Mouse (Mus musculus) hindbrain, embryonic 16.5 days (tissue): ENCODE data around the gene Vstm4. TPM values are rescaled to one million over a fixed set of nuclear protein-coding genes. Genes with fewer than 3 reads are reported as not detected.

Experiments used
- ATAC-seq: fragments of 200-750 bp; cut with Nextera tagmentation; 2 replicates; pipeline ENCODE4 v1.8.0; 2017; ENCODE audit warnings: moderate TSS enrichment, moderate library complexity
- H3K27ac ChIP-seq: fragments of 300-500 bp; sonication (generic); 2 replicates; pipeline ENCODE4 v1.5.1; 2014; ENCODE audit warnings: low read depth, mild to moderate bottlenecking, control low read depth, low read length, moderate library complexity
- H3K27me3 ChIP-seq: fragments of 300-500 bp; sonication (generic); replicated peaks from 2 replicates; pipeline ENCODE4 v1.6.1; 2014; ENCODE audit warnings: low read length; ENCODE audit not compliant: control insufficient read depth, insufficient read depth
- H3K36me3 ChIP-seq: fragments of 300-500 bp; sonication (generic); 2 replicates; pipeline ENCODE4 v1.6.1; 2014; ENCODE audit warnings: mild to moderate bottlenecking, low read length, moderate library complexity, mixed read lengths; ENCODE audit not compliant: control insufficient read depth, insufficient read depth
- H3K4me1 ChIP-seq: fragments of 300-500 bp; sonication (generic); 2 replicates; pipeline ENCODE4 v1.6.1; 2014; ENCODE audit warnings: low read depth, low read length; ENCODE audit not compliant: control insufficient read depth, insufficient read depth
- H3K4me2 ChIP-seq: fragments of 300-500 bp; sonication (generic); 2 replicates; pipeline ENCODE4 v1.6.1; 2014; ENCODE audit warnings: mild to moderate bottlenecking, low read length, control low read depth, moderate library complexity
- H3K4me3 ChIP-seq: fragments of 300-500 bp; sonication (generic); 2 replicates; pipeline ENCODE4 v1.5.1; 2014; ENCODE audit warnings: mild to moderate bottlenecking, low read length, control low read depth, moderate library complexity
- H3K9ac ChIP-seq: fragments of 300-500 bp; sonication (generic); 2 replicates; pipeline ENCODE4 v1.6.1; 2014; ENCODE audit warnings: low read depth, mild to moderate bottlenecking, control low read depth, low read length, moderate library complexity
- H3K9me3 ChIP-seq: fragments of 300-500 bp; sonication (generic); 2 replicates; pipeline ENCODE4 v1.6.1; 2014; ENCODE audit warnings: mild to moderate bottlenecking, low read length, moderate library complexity; ENCODE audit not compliant: control insufficient read depth
- WGBS: fragments of 180-500 bp; shearing (Covaris S2); extraction: QIAGEN DNeasy Blood & Tissue Kit; methylation state at CpG from one replicate; pipeline ENCODE4 v1.1.7; 2014; 5-methylcytosine and 5-hydroxymethylcytosine counted together
- polyA plus RNA-seq: library from polyadenylated mRNA; unstranded; fragments of >200 nt; fragmentation: Nextera tagmentation; extraction: Ambion mirVana; gene quantifications from 2 replicates; pipeline ENCODE4 v1.2.1, GENCODE M21; 2015

Gene Vstm4
- polyA plus RNA-seq, 1 experiment from 2014 or later: 14.5 TPM

DNA sequence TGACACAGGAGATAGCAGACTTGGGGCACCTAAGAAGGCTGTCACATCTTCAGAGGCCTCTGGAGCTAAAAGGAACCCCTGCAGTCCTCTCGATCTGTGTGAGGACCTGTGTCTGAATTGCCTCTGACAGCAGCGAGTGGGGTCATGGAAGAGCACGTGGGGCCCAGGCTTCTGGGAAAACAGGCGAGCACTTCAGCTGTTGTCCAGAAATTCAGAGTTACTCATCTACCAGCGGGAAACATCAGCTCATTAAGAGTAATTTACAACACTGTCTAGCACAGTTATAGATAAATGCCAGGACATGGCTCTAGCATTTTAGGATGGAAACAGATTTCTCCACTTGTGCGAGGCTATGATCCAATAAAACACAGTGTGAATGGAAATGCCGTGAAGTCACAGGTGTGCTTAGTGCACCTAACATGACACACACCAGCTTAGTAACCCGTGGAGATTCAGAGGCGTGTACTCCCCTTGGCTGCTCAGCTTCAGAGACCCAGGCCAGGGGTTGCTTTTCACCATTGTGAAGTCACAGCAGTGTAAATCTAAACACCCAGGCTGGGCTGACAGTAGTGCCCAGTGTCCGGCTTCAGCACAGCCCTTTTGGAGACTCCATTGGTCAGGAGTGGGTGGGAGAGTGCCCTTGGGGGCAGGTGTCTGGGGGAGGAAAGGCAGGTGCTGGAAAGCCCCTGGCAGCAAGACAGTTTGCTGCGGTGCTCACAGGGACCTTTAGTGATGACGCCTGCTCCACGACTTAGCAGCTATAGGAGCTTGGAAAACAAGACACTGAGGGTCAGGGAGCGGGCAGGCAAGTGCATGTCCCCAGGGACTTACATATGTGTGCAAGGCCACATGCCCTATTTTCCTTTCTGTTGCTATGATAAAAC is 32.0 kb upstream of the Vstm4 start:
- no peak overlapping the region for H3K27ac ChIP-seq
- no peak overlapping the region for H3K4me2 ChIP-seq
- no peak overlapping the region for H3K4me3 ChIP-seq
- H3K9ac ChIP-seq: no peak overlapping the region
- no peak for ATAC-seq
- H3K27me3 ChIP-seq: no peaks in the 10 kb centered on the region
- WGBS: 55% methylated on average over 14 of the region's 14 CpGs
- H3K36me3 ChIP-seq: no peaks in the 10 kb centered on the region
- no peaks in the 10 kb centered on the region for H3K9me3 ChIP-seq
- H3K4me1 ChIP-seq: peaks cover 5% of the 10 kb centered on the region; the same call in 1 of the 2 replicates

DNA sequence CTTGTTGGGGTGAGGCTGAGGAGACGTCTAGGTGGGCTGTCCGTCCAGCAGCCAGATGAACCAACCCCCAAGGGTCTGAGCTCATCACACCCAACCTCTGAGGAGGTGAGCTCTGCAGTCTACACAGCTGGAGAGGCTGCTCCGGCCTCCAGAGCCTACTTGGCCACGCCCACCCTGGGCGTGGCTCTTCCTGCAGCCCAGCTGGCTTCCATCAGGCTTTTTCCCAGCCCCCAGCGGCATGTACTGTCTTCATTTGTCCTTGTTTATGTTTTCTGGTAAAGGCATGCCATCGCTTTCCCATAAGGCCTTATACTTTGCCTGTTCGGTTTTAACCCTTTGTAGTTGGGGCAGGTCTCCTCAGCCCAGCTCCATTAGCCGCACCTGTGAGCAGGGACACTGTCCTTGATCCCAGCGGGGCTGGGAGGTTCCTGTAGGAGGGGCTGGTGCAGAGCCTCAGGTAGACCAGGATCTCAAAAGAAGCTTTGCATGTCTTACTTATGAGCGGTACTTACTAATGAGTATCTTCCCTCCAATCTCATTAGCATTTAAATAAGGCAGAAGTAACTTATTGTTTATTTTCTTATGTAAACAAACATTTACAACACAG is 31.0 kb upstream of the Vstm4 start:
- 13% methylated on average over 10 of the region's 11 CpGs for whole genome bisulfite sequencing
- H3K4me3 ChIP-seq: no peak overlapping the region
- no peak overlapping the region for H3K27ac ChIP-seq
- ATAC-seq: peak; percentile 60; the same call in 1 of the 2 replicates
- H3K27me3 ChIP-seq: no peaks in the 10 kb centered on the region
- H3K36me3 ChIP-seq: no peaks in the 10 kb centered on the region
- peaks cover 5% of the 10 kb centered on the region; the same call in 1 of the 2 replicates for H3K4me1 ChIP-seq
- no peaks in the 10 kb centered on the region for H3K9me3 ChIP-seq
- H3K9ac ChIP-seq: no peak overlapping the region
- H3K4me2 ChIP-seq: no peak overlapping the region

DNA sequence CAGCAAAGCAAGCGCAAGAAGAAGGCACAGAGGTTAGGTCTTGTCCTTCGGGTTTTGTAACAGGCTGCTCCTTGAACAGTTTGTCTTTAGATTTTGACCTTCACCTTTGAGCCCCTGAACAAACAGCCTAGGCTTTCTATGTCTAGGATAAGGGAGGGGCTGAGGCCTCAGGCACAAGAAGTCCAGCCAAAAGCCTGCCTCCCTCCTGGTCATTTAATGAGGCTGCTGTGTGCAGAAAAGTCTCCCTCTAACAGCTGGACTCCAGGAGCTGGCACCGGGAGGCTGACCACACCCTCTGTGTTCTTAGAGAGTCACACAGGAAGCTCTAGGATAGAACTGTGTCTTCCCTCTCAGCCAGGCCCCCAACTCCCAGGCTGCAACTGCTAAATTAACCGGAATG is 29.4 kb upstream of the Vstm4 start:
- Histone ChIP-seq H3K27me3 (no peaks in the 10 kb centered on the region), H3K4me2 (no peak overlapping the region), H3K36me3 (no peaks in the 10 kb centered on the region), H3K9me3 (no peaks in the 10 kb centered on the region), H3K4me1 (peaks cover 5% of the 10 kb centered on the region; the same call in 1 of the 2 replicates), H3K9ac (no peak overlapping the region), H3K27ac (no peak overlapping the region), H3K4me3 (no peak overlapping the region)
- 70% methylated on average over 4 of the region's 4 CpGs for WGBS
- no peak for ATAC-seq

DNA sequence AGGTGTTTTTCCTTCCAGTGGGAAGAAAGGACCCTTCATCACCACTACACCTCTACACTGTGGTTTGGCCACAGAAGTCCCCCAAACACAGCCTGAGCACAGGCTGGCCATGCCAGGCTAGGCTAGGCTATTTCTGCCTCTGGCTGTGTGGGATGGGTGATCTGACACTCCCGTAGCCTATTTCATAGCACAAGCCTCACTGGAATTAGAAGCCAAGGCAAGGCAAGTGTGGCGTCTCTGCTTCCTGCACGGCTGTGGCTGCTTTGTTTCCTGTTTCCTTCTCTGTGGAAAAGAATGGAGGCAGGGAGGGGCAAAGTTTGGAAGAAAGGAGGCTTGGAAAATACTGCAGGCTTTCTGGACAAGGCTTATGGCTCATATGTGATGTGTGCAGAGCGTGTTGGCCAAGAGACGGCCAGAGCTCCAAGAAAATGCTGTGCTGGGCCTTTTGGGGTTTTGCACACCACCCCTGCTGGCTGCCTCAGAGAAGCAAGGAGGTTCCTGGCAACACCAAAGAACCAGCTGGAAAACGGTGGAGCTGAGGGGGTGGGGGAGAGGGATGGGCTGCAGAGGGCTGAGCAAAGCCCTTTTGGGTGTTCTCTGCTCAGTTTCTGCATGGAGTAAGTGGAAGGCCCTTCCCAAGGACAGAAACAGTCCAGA is 28.4 kb upstream of the Vstm4 start:
- peak; percentile 61; the same call in 1 of the 2 replicates for ATAC-seq
- no peaks in the 10 kb centered on the region for H3K9me3 ChIP-seq
- H3K27ac ChIP-seq: no peak overlapping the region
- H3K36me3 ChIP-seq: no peaks in the 10 kb centered on the region
- no peak overlapping the region for H3K4me2 ChIP-seq
- no peak overlapping the region for H3K4me3 ChIP-seq
- 49% methylated on average over 6 of the region's 6 CpGs for WGBS
- peaks cover 5% of the 10 kb centered on the region; the same call in 1 of the 2 replicates for H3K4me1 ChIP-seq
- H3K9ac ChIP-seq: no peak overlapping the region
- H3K27me3 ChIP-seq: no peaks in the 10 kb centered on the region

DNA sequence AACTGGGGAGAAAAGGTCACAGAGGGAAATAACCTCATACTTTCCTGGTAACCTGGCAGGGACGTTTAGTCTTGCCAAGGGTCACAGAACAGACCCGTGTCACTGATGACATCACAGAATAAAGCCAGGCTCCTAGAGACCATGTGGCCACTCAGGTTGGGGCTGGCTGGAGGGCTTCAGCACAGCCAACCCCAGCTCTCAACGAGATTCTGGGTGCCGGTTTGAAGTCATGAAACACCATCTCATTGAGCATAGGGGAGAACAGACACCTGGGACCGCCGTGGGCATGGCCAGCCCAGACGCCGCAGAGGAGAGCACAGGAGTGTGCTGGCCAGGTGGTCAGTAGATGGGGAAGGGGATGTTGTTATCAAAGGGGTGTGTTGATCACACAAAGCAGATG is 22.7 kb upstream of the Vstm4 start, which contains the start of gene Fam170b:
Fam170b (plus strand) TSS at position 116 of the 400 bp plus-strand sequence.
- 80% methylated on average over 8 of the region's 8 CpGs for WGBS
- H3K4me1 ChIP-seq: no peaks in the 10 kb centered on the region
- H3K36me3 ChIP-seq: no peaks in the 10 kb centered on the region
- H3K4me2 ChIP-seq: no peak within 1 kb of the TSS
- H3K27me3 ChIP-seq: no peaks in the 10 kb centered on the region
- no peak for ATAC-seq
- no peak within 1 kb of the TSS for H3K9ac ChIP-seq
- no peak within 1 kb of the TSS for H3K27ac ChIP-seq
- no peak within 1 kb of the TSS for H3K4me3 ChIP-seq
- no peaks in the 10 kb centered on the region for H3K9me3 ChIP-seq

DNA sequence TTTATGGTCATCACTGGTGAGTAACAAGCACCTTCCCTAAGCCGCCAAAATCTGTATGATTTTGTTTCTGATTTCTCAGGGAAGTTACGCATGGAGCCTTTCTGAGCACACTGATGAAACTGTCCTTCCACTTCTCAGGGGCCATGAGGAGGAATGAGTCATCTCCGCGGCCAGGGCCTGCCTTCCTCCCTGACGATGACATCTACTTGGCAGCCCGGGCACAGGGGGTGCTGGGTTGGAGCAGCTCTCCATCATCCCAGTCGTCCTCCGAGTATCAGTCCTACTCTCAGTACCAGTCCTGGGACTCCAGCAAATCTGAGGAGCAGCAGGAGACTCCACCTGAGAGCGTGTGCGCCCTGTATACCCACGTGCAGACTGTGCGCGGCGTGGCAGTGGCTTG is 21.4 kb upstream of the Vstm4 start:
- H3K4me3 ChIP-seq: no peak overlapping the region
- no peak overlapping the region for H3K27ac ChIP-seq
- no peaks in the 10 kb centered on the region for H3K36me3 ChIP-seq
- H3K4me2 ChIP-seq: no peak overlapping the region
- WGBS: 83% methylated on average over 14 of the region's 14 CpGs
- H3K9me3 ChIP-seq: no peaks in the 10 kb centered on the region
- H3K4me1 ChIP-seq: no peaks in the 10 kb centered on the region
- no peak overlapping the region for H3K9ac ChIP-seq
- ATAC-seq: no peak
- no peaks in the 10 kb centered on the region for H3K27me3 ChIP-seq

DNA sequence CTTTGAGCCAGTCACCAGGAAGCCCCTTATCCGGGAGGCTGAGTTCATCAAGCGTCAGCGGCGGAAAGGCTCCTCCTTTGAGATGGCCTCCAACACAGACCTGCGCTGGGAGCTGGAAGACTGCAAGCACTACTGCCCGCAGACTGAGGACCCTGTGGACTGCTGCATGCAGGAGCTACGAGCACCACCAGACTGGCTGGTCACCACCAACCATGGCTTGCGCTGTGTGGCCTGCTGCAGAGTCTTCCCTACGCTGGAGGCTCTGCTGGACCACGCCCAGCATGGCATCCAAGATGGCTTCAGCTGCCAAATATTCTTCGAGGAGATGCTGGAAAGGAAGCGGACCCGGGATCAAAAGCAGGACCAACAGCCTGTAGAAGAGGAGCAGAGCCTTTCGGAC is 21.0 kb upstream of the Vstm4 start:
- Histone ChIP-seq H3K4me1 (no peaks in the 10 kb centered on the region), H3K36me3 (no peaks in the 10 kb centered on the region), H3K27ac (no peak overlapping the region), H3K9me3 (no peaks in the 10 kb centered on the region), H3K27me3 (no peaks in the 10 kb centered on the region), H3K4me3 (no peak overlapping the region), H3K9ac (no peak overlapping the region), H3K4me2 (no peak overlapping the region)
- no peak for ATAC-seq
- 91% methylated on average over 14 of the region's 14 CpGs for WGBS

DNA sequence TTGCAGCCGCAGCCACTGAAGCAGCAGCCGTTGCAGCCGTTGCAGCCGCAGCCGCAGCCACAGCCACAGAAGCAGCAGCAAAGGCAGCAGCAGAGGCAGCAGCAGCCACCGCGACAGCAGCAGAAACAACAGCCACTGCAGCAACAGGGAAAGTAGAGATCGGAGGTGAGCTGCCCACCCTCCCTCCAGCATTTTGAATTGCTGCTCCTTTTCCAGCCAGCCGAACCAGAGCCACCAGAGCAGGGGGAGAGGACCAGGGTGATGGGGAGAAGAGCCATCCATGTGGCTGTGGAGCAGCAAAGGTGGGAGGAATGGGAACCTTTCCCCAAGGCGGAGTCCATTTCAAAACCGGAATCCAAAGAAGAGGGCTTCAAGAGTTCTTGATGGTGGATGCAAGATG is 20.4 kb upstream of the Vstm4 start:
- Histone ChIP-seq H3K4me1 (no peaks in the 10 kb centered on the region), H3K9ac (no peak overlapping the region), H3K9me3 (no peaks in the 10 kb centered on the region), H3K27ac (no peak overlapping the region), H3K4me2 (no peak overlapping the region), H3K36me3 (no peaks in the 10 kb centered on the region), H3K4me3 (no peak overlapping the region), H3K27me3 (no peaks in the 10 kb centered on the region)
- ATAC-seq: no peak
- WGBS: 94% methylated on average over 11 of the region's 11 CpGs

DNA sequence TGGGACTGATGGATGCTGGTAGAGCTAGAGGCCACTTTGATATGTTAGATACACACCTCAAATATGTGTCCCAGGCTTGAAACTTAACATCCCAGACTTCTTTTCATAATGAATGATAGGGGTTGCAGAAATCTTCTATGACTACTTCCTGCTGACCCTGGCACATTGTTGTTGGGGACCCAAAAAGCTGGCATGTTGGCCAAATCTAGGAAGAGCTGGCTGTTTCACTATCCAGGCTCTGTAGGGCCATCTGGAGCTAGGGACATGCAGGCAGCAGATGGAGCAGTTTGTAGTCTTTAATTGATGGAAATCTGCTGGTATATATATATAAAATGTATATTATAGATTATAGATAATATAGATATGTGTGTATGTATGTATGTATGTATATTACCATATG is 14.5 kb upstream of the Vstm4 start:
- H3K27me3 ChIP-seq: no peaks in the 10 kb centered on the region
- no peaks in the 10 kb centered on the region for H3K36me3 ChIP-seq
- H3K27ac ChIP-seq: no peak overlapping the region
- ATAC-seq: no peak
- H3K4me1 ChIP-seq: no peaks in the 10 kb centered on the region
- H3K9me3 ChIP-seq: no peaks in the 10 kb centered on the region
- no peak overlapping the region for H3K9ac ChIP-seq
- no peak overlapping the region for H3K4me2 ChIP-seq
- H3K4me3 ChIP-seq: no peak overlapping the region
